Mouse (Mus musculus) kidney, postnatal 14 days (tissue): Measurements from ENCODE around the gene Zim1.

Experiments
- DNase-seq: peaks from one replicate; pipeline ENCODE4 v3.0.0; 2022; ENCODE audit warnings: mixed read lengths

The Zim1 gene

DNA sequence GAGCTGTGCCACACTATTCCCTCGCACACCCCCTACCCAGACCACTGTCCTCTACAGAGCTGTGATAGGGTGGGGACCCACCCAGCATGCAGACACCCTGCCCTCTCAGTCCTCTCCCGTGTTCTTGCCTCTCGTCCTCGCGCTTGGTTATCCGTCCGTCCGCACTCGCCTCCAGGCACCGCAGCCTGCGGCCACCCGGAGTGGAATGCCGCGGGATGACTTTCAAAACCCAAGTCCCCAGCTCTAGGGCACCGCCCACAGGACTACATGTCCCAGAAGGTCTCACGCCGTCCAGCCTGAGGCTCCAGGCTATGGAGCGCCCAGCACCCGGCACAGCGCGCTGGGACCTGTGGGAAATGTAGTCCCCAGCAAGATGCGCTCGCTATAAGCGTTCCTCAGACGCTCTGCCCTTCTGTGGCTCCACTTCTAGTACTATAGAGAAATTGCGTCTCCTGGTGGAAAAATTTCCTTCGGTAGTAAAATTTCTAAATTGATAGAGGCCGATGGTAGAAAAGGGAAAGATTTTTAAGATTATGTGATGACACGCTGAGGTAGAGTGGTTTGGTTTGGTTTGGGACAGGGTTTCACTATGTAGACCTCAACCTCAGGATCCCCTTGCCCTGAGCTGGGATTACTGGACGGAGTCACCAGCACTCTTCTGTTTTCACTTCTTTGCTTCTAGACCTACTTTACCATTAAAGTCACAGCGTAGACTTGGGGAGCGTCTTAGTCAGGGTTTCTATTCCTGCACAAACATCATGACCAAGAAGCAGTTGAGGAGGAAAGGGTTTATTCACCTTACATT lies at the start of gene Zim1:
Zim1 (minus strand) TSS at position 210 of the 805 bp plus-strand sequence.
- DNase-seq = peak; percentile 91

DNA sequence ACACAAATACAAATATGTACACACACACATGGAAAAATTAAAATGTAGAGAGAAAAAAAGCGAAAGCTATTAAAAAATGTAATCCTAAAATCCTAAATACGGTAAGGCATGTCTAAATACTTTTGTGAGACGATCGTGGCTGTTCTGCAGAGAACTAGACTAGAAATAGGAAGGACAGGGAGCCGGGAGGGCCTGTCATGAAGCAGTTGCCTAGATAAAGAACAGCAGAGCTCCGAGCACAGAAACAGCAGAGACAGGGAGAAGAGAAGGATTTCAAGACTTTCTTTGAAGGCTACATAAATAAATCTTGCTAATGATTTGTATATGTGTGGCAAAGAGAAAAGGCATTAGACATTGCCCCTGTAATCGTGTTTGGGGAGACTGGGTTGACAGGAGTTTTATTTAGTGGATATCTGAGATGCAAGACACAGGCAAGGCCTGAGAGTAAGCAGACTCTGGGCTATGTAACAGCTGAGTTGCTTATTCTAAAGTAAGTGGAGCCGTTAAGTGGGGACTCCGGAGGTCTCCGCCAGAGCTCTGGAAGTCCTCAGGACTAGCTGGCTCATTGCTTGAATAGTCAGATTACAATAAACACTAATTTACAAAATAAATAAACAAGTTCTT lies 48.1 kb upstream of the Zim1 start:
- DNase-seq = no peak

DNA sequence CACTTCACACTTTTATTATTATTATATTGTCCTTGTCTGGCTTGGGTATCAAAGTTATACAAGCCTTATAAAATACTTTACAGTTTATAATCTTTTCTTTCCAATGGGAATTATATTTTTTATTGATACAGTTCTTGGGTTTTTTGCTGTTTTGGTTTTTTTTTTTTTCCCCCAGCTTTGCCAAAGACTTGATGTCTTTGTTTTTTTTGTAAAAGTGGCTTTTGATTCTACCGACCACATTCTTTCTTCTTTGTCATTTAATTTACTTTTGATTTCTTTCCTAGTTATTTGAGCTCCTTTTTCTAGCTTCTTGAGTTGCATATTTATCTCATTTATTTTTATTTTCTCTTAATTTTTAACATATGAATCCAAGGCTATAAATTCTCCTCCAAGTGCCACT lies 39.8 kb upstream of the Zim1 start:
- no peak for DNase-seq

GRCm38 (mm10) chr7:6731930-6732329 lies 35.7 kb upstream of the Zim1 start:
- no peak for DNase-seq

GRCm38 (mm10) chr7:6731373-6731772 lies 35.1 kb upstream of the Zim1 start:
- no peak for DNase-seq

- DNase-seq = no peak
These were observed 34.6 kb upstream of the Zim1 start for GRCm38 (mm10) chr7:6730801-6731200.

GRCm38 (mm10) chr7:6730241-6730640 lies 34.0 kb upstream of the Zim1 start, which contains the start of the genes Peg3 and Usp29:
Peg3 (minus strand) TSS chr7:6730431.
Usp29 (plus strand) TSS chr7:6730578.
- peak; percentile 87 for DNase-seq

- DNase-seq = peak; percentile 97
These were observed 33.0 kb upstream of the Zim1 start for GRCm38 (mm10) chr7:6729061-6729817.

GRCm38 (mm10) chr7:6728263-6728931 lies 32.1 kb upstream of the Zim1 start:
- DNase-seq = peak; percentile 95

DNA sequence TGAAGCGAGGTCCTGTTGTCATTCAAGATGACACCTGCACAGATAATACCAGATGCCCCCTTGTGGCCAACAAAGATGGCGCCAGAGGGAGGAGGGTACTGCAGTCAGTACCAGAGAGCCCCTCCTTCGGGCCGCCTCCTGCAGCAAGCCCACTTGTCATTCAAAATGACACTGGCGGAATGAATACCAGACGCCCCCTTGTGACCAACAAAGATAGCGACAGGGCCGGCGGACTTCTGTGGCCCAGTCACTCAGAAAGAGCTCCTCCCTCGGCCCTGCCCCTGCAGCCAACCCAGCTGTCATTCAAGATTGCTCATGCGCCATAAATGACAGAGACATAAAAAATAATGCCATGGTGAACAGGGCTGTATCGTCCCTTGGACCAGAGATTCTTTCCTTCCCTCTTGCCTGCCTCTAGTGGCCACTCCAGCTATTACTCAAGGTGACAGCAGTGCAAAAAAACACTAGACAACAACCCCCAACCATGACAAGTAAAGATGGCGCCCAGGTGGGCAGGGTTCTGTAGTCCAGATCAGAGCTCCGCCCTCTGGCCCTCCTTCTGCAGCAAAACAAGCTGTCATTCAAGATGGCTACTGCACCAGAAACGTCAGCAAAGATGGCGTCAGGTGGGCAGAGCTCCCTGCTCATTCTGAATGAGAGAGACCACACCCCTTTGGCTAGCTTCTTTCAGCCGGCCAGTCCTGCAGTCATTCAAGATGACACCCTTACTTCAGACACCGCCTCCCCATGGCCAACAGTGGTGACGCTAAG lies 31.3 kb upstream of the Zim1 start:
- DNase-seq = peak; percentile 91

DNA sequence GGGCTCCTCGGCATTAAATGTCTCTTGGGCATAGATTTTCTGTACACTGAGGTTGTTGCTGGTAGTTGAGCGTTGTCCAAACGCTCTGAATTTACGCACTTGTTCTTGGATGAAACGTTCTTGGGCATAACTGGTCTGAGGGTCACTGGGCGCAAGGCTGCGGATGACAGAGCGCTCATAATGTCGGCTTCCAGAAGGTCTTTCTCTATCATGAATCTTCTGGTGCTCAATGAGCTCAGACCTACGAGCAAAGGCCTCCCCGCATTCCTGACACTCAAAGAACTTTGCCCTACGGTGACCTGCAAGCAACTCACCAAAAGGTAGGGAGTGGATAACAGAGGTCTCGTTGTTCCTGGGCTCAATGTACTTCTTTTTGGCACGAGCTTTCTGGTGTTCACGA lies 13.1 kb upstream of the Zim1 start:
- no peak for DNase-seq

- DNase-seq = no peak
These were observed 12.4 kb upstream of the Zim1 start for GRCm38 (mm10) chr7:6708451-6709180.

DNA sequence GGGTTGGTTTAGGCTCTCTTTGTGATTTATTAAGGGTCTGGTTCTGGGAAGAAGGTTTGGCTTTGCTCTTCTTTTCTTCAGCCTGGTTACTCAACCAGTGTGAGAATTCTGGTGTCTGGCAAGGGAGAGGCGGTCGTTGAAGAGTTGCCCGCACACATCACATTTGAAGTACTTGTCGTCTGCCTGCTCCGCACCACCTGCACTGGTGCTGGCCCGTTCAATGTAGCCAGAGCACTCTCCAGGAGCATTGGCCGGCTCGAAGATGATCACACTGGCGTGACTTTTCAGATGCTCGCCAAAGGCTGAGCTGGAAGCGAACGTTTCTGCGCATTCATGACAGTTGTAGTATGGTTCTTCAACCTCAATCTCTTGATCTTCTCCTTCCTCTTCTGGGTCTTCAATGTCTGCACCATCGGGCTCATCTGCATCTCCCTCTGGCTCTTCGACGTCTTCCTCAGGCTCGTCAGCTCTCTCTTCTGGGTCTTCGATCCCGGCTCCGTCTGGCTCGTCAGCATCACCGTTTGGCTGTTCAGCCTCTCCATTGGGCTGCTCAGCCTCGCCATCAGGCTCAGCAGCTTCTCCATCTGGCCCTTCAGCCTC lies 11.3 kb upstream of the Zim1 start:
- no peak for DNase-seq

DNA sequence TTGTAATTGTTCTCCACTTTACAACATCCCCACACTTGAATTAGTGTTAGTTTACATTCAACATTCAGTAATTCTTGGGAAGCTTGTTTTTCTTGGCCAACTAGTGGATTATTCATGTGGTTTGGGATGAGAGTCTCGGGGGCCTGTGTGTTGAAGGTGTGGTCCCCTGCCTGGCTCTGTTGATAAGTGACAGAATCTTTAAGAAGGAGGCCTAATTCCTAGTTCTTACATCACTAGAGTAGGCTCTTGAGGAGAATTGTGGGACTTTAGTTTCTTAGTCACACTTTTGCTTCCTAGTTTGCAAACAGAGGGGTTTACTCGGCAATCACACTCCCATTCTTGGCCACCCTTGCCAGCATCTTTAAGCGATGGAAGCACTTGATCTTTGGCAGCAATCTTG lies 3.0 kb upstream of the Zim1 start:
- DNase-seq = no peak

DNA sequence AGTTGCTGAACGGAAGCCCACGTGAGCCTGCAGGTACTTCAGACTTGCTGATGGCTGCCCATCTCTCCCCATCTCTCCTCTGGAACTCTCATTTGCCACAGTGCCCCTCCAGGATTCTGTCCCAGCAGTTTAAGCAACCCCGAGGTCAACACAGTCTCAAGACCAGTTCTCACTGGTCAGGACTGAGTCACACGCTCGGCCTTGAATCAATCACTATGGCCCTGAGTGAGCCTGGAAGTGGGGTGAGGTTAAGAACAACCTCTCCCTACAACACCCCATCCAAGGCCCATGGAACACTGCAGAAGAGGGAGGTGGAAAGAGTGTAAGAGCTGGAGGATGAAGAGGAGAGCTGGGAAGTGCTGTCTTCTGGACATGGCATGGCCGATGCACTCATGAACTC lies 10.7 kb downstream of the Zim1 start:
- no peak for DNase-seq

GRCm38 (mm10) chr7:6666726-6667125 lies 29.5 kb downstream of the Zim1 start:
- no peak for DNase-seq

GRCm38 (mm10) chr7:6663430-6663829 lies 32.8 kb downstream of the Zim1 start:
- no peak for DNase-seq

GRCm38 (mm10) chr7:6659605-6660004 lies 36.6 kb downstream of the Zim1 start:
- peak; percentile 47 for DNase-seq

DNA sequence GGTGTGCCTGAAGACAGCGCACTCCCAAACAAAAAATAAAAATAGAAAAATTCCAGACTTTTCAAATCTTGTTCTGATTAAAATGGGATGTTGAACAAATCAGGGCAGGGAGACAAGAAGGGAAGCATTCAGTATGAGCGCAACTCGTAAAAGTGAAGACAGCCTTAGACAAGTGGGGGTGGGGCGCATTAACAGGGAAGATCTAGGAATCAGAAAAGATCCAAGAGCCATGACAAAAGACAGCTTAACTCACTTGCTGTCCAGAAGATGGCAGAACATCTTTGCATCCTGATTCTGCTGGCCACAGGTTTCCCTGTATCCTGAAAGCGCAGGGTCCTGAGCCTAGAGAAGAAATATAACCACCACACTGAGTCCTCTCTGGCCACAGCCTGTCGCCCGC lies 37.6 kb downstream of the Zim1 start:
- no peak for DNase-seq

DNA sequence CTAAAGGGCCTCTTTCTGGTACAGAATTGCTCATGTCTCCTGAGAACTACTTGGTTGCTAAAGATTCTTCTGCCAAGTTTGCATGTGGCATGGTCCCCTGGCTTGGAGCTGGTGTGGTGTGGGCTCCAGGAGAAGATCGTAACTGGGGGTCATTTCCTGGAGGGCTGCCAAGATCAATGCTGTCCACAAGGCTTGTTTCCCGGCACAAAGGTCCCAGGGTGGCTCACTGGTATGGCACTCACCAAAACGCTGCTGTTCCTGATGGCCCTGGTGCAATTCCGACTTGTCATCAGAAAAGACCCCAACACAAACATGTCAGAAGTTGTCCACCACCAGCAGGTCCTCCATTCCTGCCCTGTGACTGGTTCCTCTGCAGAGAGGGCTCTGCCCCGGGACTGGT lies 44.1 kb downstream of the Zim1 start:
- DNase-seq = no peak

DNA sequence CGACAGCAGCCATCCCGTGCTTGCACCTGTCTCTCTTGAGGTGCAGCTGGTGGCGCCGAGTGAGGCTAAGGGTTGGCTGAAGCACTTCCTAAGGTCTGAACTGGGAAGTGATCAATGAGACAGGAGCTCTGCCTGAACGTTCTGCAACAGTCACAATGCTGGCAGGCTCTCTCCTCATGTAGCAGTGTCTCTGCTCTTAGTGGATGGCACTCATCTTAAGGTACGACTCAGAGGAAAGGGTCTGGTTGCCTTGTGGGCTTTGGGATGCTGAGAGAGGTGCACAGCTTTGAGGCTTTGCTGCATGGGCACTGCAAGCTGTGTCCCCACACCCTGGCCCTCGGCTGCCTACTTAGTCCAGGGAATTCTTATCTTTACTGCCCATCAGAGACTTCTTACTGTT lies 45.0 kb downstream of the Zim1 start:
- no peak for DNase-seq
